Mouse (Mus musculus) midbrain, embryonic 11.5 days (tissue): ENCODE data around the gene Gm2056. TPM values are rescaled to one million over a fixed set of nuclear protein-coding genes. Genes with fewer than 3 reads are reported as not detected.

Experiments used
- polyA plus RNA-seq: library from polyadenylated mRNA; unstranded; fragments of >200 nt; fragmentation: Nextera tagmentation; extraction: Ambion mirVana; gene quantifications from 2 replicates; pipeline ENCODE4 v1.2.1, GENCODE M21; 2014

Gm2056 gene
- polyA plus RNA-seq, 1 experiment from 2014 or later, result not detected

Other genes with a start within 250 kb of the Gm2056 start
- gene Gm21936, start 231.5 kb upstream of the Gm2056 start, polyA plus RNA-seq, result not detected in 2 replicates
- not detected in 2 replicates for gene BB287469, start 210.4 kb upstream of the Gm2056 start, polyA plus RNA-seq
- not detected in 2 replicates for gene Gm2001, start 184.7 kb upstream of the Gm2056 start, polyA plus RNA-seq
- not detected in 2 replicates for gene Gm2016, start 152.9 kb upstream of the Gm2056 start, polyA plus RNA-seq
- not detected in 2 replicates for gene Gm2022, start 131.6 kb upstream of the Gm2056 start, polyA plus RNA-seq
- gene Gm2035, start 107.1 kb upstream of the Gm2056 start, polyA plus RNA-seq, result not detected in 2 replicates
- gene Gm2042, start 72.9 kb upstream of the Gm2056 start, polyA plus RNA-seq, result not detected in 2 replicates
- not detected in 2 replicates for gene Gm2075, start 15.2 kb upstream of the Gm2056 start, polyA plus RNA-seq
- gene Gm6803, start 8.2 kb upstream of the Gm2056 start, polyA plus RNA-seq, result not detected in 2 replicates
- gene Gm16368, start 56.7 kb downstream of the Gm2056 start, polyA plus RNA-seq, result not detected in 2 replicates
- not detected in 2 replicates for gene Gm10436, start 155.1 kb downstream of the Gm2056 start, polyA plus RNA-seq
- not detected in 2 replicates for gene Gm8332, start 223.1 kb downstream of the Gm2056 start, polyA plus RNA-seq
- not detected in 2 replicates for gene Gm5662, start 247.5 kb downstream of the Gm2056 start, polyA plus RNA-seq